In the genomic region with DNA sequence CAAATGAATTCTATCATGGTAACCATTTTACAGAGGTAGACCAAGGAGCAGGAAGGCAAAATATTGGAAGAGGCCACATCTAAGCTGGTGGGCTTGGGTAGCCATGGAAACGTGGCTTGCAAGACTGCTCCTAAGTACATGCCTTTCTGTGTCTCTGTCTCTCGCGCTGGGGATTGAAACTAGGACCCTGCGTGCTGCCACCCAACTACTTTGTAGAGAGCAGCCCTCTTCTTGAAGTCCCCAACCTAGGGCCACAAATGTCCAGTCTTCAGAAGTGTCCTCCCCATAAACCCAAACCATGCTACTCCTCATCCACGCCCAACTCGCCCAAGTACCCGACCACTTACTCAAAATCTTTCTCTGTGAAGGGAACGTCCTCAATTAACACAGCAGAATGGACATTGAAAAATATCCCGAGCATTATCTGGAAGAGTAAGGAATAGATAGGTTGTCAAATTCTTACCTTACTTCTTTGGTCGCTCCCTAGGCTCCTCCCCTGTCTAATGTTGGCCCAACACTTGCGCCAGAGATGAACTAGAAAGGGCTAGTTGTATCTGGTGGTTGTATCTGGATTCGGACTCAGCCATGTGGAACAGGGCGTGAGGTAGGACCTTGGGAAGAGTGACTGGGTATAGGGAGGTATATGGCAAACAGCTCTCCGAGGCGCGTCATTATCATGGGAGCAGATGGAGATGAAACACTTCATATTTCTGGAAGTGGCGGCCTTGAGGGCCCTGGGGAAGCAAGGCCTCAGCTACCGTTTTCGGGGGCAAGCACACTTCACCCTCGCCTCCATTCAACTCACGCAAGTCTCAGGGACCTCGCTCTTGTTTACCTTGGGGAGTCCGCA, we compare ENCODE assay signal across 7 mouse cellular contexts. TPM values are rescaled to one million over a fixed set of nuclear protein-coding genes. Genes with fewer than 3 reads are reported as not detected.
DNase-seq lines count a peak whose midpoint lies in the region; ATAC-seq and TF ChIP-seq lines count a peak whose summit lies in the region.

No protein-coding gene starts in this region.

- WGBS in spleen, adult 2 months = 13% methylated on average over 23 of the region's 23 CpGs
- 12% methylated on average over 23 of the region's 23 CpGs for WGBS in hindbrain, embryonic 12.5 days
- WGBS in liver, embryonic 11.5 days = 11% methylated on average over 23 of the region's 23 CpGs

- no peaks in the 10 kb centered on the region for H3K9me3 ChIP-seq in hindbrain, embryonic 12.5 days (replicated peaks)
- no peaks in the 10 kb centered on the region for H3K9me3 ChIP-seq in liver, embryonic 11.5 days (ENCODE audit: control insufficient read depth, low read length)

- peak overlapping the region; percentile 92 for H3K9ac ChIP-seq in hindbrain, embryonic 12.5 days
- peak overlapping the region; percentile 95 for H3K9ac ChIP-seq in liver, embryonic 11.5 days (ENCODE audit: low read depth, low read length)

- TF ChIP-seq POLR2A in spleen, adult 2 months (IDR thresholded peaks at IDR 0.05; ENCODE audit: low read depth, low read length) = no peak

- peaks cover 5% of the 10 kb centered on the region for H3K36me3 ChIP-seq in spleen, adult 2 months (ENCODE audit: control insufficient read depth, insufficient read depth, low read length)
- H3K36me3 ChIP-seq in hindbrain, embryonic 12.5 days = peaks cover 21% of the 10 kb centered on the region
- peaks cover 7% of the 10 kb centered on the region; the same call in 1 of the 2 replicates for H3K36me3 ChIP-seq in liver, embryonic 11.5 days (ENCODE audit: control insufficient read depth, insufficient read depth, low read length)

- peak overlapping the region; percentile 94 for H3K27ac ChIP-seq in spleen, adult 2 months (ENCODE audit: insufficient read depth, low read length)
- H3K27ac ChIP-seq in hindbrain, embryonic 12.5 days = peak overlapping the region; percentile 92
- peak overlapping the region; percentile 97 for H3K27ac ChIP-seq in liver, embryonic 11.5 days (ENCODE audit: low read depth, low read length)

- DNase-seq in spleen, adult 2 months (ENCODE audit: low read depth in 1 of 2, low spot score in 2 of 2) = no peak
- DNase-seq in spleen, postnatal 36 days (ENCODE audit: low spot score in 2 of 2) = no peak
- DNase-seq in cerebellum, postnatal 14 days = peak; percentile 49 to 54
- peak; percentile 53 for DNase-seq in liver, embryonic 11.5 days (ENCODE audit: low spot score)
- DNase-seq in gastrocnemius, adult 8-10 months (ENCODE audit: low spot score in 2 of 2) = no peak

- peak overlapping the region; percentile 99 for H3K4me3 ChIP-seq in spleen, adult 2 months (ENCODE audit: extremely low read depth, insufficient read depth, insufficient read length)
- H3K4me3 ChIP-seq in hindbrain, embryonic 12.5 days = peak overlapping the region; percentile 91
- peak overlapping the region; percentile 97 for H3K4me3 ChIP-seq in liver, embryonic 11.5 days (ENCODE audit: low read depth, low read length)

- no peak for ATAC-seq in hindbrain, embryonic 12.5 days (ENCODE audit: low FRiP score)
- ATAC-seq in liver, embryonic 11.5 days (replicated peaks; ENCODE audit: low FRiP score) = no peak
- no peak for ATAC-seq in CD4-positive, CD25-positive, alpha-beta regulatory T cell, adult 4 months

- peaks cover 6% of the 10 kb centered on the region; the same call in 1 of the 2 replicates for H3K4me1 ChIP-seq in spleen, adult 2 months (ENCODE audit: control insufficient read depth, insufficient read depth, insufficient read length)
- peaks cover 26% of the 10 kb centered on the region for H3K4me1 ChIP-seq in hindbrain, embryonic 12.5 days
- H3K4me1 ChIP-seq in liver, embryonic 11.5 days (replicated peaks; ENCODE audit: control insufficient read depth, insufficient read depth, low read length) = peaks cover 34% of the 10 kb centered on the region

- TF ChIP-seq CTCF in spleen, adult 2 months (IDR thresholded peaks at IDR 0.05; ENCODE audit: extremely low read depth, insufficient read depth, insufficient read length, insufficient replicate concordance) = no peak

- H3K27me3 ChIP-seq in spleen, adult 2 months (ENCODE audit: control insufficient read depth, insufficient read depth, low read length) = no peaks in the 10 kb centered on the region
- no peaks in the 10 kb centered on the region for H3K27me3 ChIP-seq in hindbrain, embryonic 12.5 days
- H3K27me3 ChIP-seq in liver, embryonic 11.5 days (replicated peaks; ENCODE audit: control insufficient read depth, insufficient read depth, low read length) = no peaks in the 10 kb centered on the region

- peak overlapping the region; percentile 98 for H3K4me2 ChIP-seq in hindbrain, embryonic 12.5 days (replicated peaks)
- peak overlapping the region; percentile 92 for H3K4me2 ChIP-seq in liver, embryonic 11.5 days

RNA-seq across cellular contexts. Expression of a gene that starts 0.8 kb away (rescaled TPM):
- polyA plus RNA-seq in spleen, adult 2 months (2012; rRNA removed) = 5.1 and 5.8 TPM in 2 replicates
- polyA plus RNA-seq in hindbrain, embryonic 12.5 days (2016; fragmentation: Nextera tagmentation; extraction: Ambion mirVana) = 11.3 and 14.6 TPM in 2 replicates
- polyA plus RNA-seq in liver, embryonic 11.5 days (2014; fragmentation: Nextera tagmentation; extraction: Ambion mirVana) = 7.6 and 9.6 TPM in 2 replicates
- 1 to 10 TPM; 3.3 to 5.3 TPM for polyA plus RNA-seq in CD4-positive, CD25-positive, alpha-beta regulatory T cell, adult 4 months (2017; shearing (Covaris generic))
- 1 to 10 TPM; 1.6 to 3.3 (median 3.0) TPM for total RNA-seq in gastrocnemius, adult 8-10 months (2022)

RNA-seq across cellular contexts. Expression of a gene that starts 0.8 kb away (rescaled TPM):
- polyA plus RNA-seq in spleen, adult 2 months (2012; rRNA removed) = 83.7 and 101 TPM in 2 replicates
- polyA plus RNA-seq in hindbrain, embryonic 12.5 days (2016; fragmentation: Nextera tagmentation; extraction: Ambion mirVana) = 195 and 200 TPM in 2 replicates
- polyA plus RNA-seq in liver, embryonic 11.5 days (2014; fragmentation: Nextera tagmentation; extraction: Ambion mirVana) = 184 and 188 TPM in 2 replicates
- 100 to 1,000 TPM; 218 TPM for polyA plus RNA-seq in CD4-positive, CD25-positive, alpha-beta regulatory T cell, adult 4 months (2017; shearing (Covaris generic))
- 100 to 1,000 TPM in 3 of 4 experiments, 10 to 100 TPM in 1; 92.8 to 127 (median 113) TPM for total RNA-seq in gastrocnemius, adult 8-10 months (2022)

RNA-seq across cellular contexts. Expression of a gene that starts 1.1 kb away (rescaled TPM):
- 60.0 and 85.5 TPM in 2 replicates for polyA plus RNA-seq in spleen, adult 2 months (2012; rRNA removed)
- polyA plus RNA-seq in hindbrain, embryonic 12.5 days (2016; fragmentation: Nextera tagmentation; extraction: Ambion mirVana) = 197 and 210 TPM in 2 replicates
- 138 and 140 TPM in 2 replicates for polyA plus RNA-seq in liver, embryonic 11.5 days (2014; fragmentation: Nextera tagmentation; extraction: Ambion mirVana)
- 100 to 1,000 TPM; 123 to 141 TPM for polyA plus RNA-seq in CD4-positive, CD25-positive, alpha-beta regulatory T cell, adult 4 months (2017; shearing (Covaris generic))
- total RNA-seq in gastrocnemius, adult 8-10 months (2022) = 10 to 100 TPM; 29.8 to 36.3 (median 35.5) TPM

RNA-seq across cellular contexts. Expression of a gene that starts 9.2 kb away (rescaled TPM):
- polyA plus RNA-seq in spleen, adult 2 months (2012; rRNA removed) = 3.7 and 5.6 TPM in 2 replicates
- 5.4 and 8.3 TPM in 2 replicates for polyA plus RNA-seq in hindbrain, embryonic 12.5 days (2016; fragmentation: Nextera tagmentation; extraction: Ambion mirVana)
- 6.8 and 7.3 TPM in 2 replicates for polyA plus RNA-seq in liver, embryonic 11.5 days (2014; fragmentation: Nextera tagmentation; extraction: Ambion mirVana)
- under 1 TPM; 0.31 to 0.56 TPM for polyA plus RNA-seq in CD4-positive, CD25-positive, alpha-beta regulatory T cell, adult 4 months (2017; shearing (Covaris generic))
- 1 to 10 TPM; 1.2 to 3.9 (median 2.3) TPM for total RNA-seq in gastrocnemius, adult 8-10 months (2022)

RNA-seq across cellular contexts. Expression of a gene that starts 16.3 kb away (rescaled TPM):
- polyA plus RNA-seq in spleen, adult 2 months (2012; rRNA removed) = 21.1 and 21.4 TPM in 2 replicates
- 2.2 and 3.3 TPM in 2 replicates for polyA plus RNA-seq in hindbrain, embryonic 12.5 days (2016; fragmentation: Nextera tagmentation; extraction: Ambion mirVana)
- 21.5 and 22.5 TPM in 2 replicates for polyA plus RNA-seq in liver, embryonic 11.5 days (2014; fragmentation: Nextera tagmentation; extraction: Ambion mirVana)
- polyA plus RNA-seq in CD4-positive, CD25-positive, alpha-beta regulatory T cell, adult 4 months (2017; shearing (Covaris generic)) = under 1 TPM in 1 of 2 experiments, not detected in 1; 0.31 TPM
- total RNA-seq in gastrocnemius, adult 8-10 months (2022) = 1 to 10 TPM in 3 of 4 experiments, under 1 TPM in 1; 0.63 to 2.2 (median 1.3) TPM

Comparison
In these comparisons a context has a peak if more than half of its experiments do, and no peak if none do; other contexts are left out.
1. DNase-seq: peak in cerebellum, postnatal 14 days (2 of 2) and liver, embryonic 11.5 days (single experiment); none in spleen, adult 2 months (0 of 2), spleen, postnatal 36 days (0 of 2) and gastrocnemius, adult 8-10 months (0 of 2).
2. Peak in every context shown above with its lines, with median percentiles within 50 percentile points of each other: H3K27ac ChIP-seq and H3K4me3 ChIP-seq.